Mouse (Mus musculus) kidney, adult 8-10 months (tissue): ENCODE data around the gene Mmp17.
"Not testable (repeated sequence)": the region's sequence is repeated elsewhere in the genome, so short reads cannot be mapped to it uniquely, and the experiment has no call there.

Experiments used
- DNase-seq, 2 experiments: peaks; one replicate each; pipeline ENCODE4 v3.0.0; 2022

Gene Mmp17

GRCm38 (mm10) chr5:129590915-129591314, 6.9 kb downstream of the Mmp17 start:
- no peak for DNase-seq

GRCm38 (mm10) chr5:129594116-129595114, 10.4 kb downstream of the Mmp17 start:
- DNase-seq: peak; percentile 55 to 84

- DNase-seq: peak in 1 of 2 experiments; percentile 53
These were observed 18.1 kb downstream of the Mmp17 start for GRCm38 (mm10) chr5:129602071-129602487.

- DNase-seq: peak in 1 of 2 experiments; percentile 29
These were observed 23.5 kb downstream of the Mmp17 start for GRCm38 (mm10) chr5:129607476-129607875.

GRCm38 (mm10) chr5:129611060-129611459, 27.1 kb downstream of the Mmp17 start:
- peak; percentile 68 to 86 for DNase-seq

DNA sequence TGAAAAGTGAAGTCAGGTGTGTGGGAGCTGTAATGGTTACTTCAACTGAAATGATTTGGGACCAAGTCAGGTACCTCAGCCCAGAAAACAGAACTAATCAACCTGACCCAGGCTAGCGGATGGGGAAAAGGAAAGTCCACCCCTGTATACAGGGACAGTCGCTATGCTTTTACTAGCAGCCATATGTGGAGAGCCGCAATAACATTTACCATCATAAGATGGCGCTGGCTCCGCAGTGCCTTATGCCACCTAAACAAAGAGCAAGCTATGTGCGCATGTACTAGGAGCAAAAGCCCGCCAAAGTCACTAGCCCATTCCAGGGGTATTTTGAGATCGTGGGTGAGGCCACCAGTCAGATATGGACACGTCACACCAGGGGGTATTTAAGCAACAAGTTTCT, 36.6 kb downstream of the Mmp17 start:
- DNase-seq: not testable (repeated sequence)

GRCm38 (mm10) chr5:129621361-129621760, 37.4 kb downstream of the Mmp17 start:
- peak; percentile 35 to 40 for DNase-seq

GRCm38 (mm10) chr5:129626099-129626498, 42.1 kb downstream of the Mmp17 start:
- DNase-seq: peak; percentile 31 to 64

GRCm38 (mm10) chr5:129626586-129626985, 42.6 kb downstream of the Mmp17 start:
- DNase-seq: peak in 1 of 2 experiments; percentile 38

DNA sequence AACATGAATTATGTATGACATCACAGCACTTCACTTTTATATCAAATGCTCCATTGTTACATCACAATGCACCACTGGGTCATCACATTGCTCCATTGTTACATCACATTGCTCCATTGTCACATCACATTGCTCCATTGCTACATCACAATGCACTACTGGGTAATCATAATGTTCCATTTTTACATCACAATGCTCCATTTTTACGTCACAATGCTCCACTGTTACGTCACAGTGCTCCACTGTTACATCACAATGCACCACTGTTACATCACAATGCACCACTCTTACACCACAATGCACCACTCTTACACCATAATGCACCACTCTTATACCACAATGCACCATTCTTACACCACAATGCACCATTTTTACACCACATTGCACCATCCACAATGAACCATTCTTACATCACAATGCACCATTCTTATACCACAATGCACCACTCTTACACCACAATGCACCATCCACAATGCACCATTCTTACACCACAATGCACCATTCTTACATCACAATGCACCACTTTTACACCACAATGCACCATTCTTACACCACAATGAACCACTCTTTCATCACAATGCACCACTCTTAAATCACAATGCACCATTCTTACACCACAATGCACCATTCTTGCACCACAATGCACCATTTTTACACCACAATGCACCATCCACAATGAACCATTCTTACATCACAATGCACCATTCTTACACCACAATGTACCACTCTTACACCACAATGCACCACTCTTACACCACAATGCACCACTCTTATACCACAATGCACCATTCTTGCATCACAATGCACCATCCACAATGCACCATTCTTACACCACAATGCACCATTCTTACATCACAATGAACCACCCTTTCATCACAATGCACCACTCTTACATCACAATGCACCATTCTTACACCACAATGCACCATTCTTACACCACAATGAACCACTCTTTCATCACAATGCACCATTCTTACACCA, 48.6 kb downstream of the Mmp17 start:
- DNase-seq: not testable (repeated sequence)

DNA sequence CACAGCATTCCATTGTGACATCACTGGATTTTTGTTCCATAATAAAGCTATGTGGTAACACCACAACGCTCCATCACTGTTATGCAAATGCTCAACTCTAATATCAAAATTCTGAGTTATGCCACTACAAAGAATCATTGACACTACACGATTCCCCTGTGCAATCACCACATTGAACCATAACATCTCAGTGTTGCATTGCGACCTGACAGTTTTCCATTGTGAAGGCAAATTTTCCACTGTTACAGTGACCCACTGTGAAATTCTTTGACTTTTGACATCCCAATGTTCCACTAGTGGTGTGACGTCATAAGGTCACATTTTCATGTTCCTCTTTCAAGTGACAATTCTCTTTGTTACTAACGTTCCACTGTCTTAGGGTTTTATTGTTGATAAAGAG, 66.9 kb downstream of the Mmp17 start:
- no peak for DNase-seq

- DNase-seq: no peak
These were observed 73.0 kb downstream of the Mmp17 start for GRCm38 (mm10) chr5:129657016-129657415.

- no peak for DNase-seq
These were observed 74.0 kb downstream of the Mmp17 start for GRCm38 (mm10) chr5:129657931-129658330.
